18 mouse cellular contexts compared by ENCODE assay signal in genomic region chr3:144668949-144669348, GRCm38 (mm10). TPM values are rescaled to one million over a fixed set of nuclear protein-coding genes. Genes with fewer than 3 reads are reported as not detected.
DNase-seq lines count a peak whose midpoint lies in the region; ATAC-seq and TF ChIP-seq lines count a peak whose summit lies in the region.
"Had no signal": no experiment of that assay in that cellular context is flagged by ENCODE, and none has a peak within 500 bp of the region (broad histone marks: within the 10 kb centered on the region; RNA-seq: fewer than 3 reads in every experiment).

No protein-coding gene starts in this region.

- H3K9ac ChIP-seq in forebrain, postnatal 0 days: no peak overlapping the region
- peak overlapping the region; percentile 30; the same call in 1 of the 2 replicates for H3K9ac ChIP-seq in liver, embryonic 11.5 days (ENCODE audit: low read depth, low read length)
- H3K9ac ChIP-seq: intestine, embryonic 15.5 days; limb, embryonic 13.5 days had no signal

- H3K27me3 ChIP-seq in forebrain, postnatal 0 days (ENCODE audit: insufficient read depth, low read length): no peaks in the 10 kb centered on the region
- no peaks in the 10 kb centered on the region for H3K27me3 ChIP-seq in forebrain, embryonic 10.5 days (ENCODE audit: poor library complexity, severe bottlenecking)
- no peaks in the 10 kb centered on the region for H3K27me3 ChIP-seq in liver, embryonic 11.5 days (replicated peaks; ENCODE audit: control insufficient read depth, insufficient read depth, low read length)
- H3K27me3 ChIP-seq: intestine, embryonic 15.5 days; limb, embryonic 13.5 days had no signal

- TF ChIP-seq POLR2A in bone marrow macrophage, adult 2 months (IDR thresholded peaks at IDR 0.05; ENCODE audit: borderline replicate concordance, low read depth, low read length): no peak

- 0 out of 2 replicates have a peak overlapping the region, but pooled peaks have one; percentile 15 for H3K27ac ChIP-seq in forebrain, postnatal 0 days (ENCODE audit: low read depth, low read length)
- H3K27ac ChIP-seq in forebrain, embryonic 10.5 days: no peak overlapping the region
- peak overlapping the region; percentile 90 for H3K27ac ChIP-seq in liver, embryonic 11.5 days (ENCODE audit: low read depth, low read length)
- H3K27ac ChIP-seq in bone marrow macrophage, adult 2 months (ENCODE audit: insufficient read depth, low read depth, low read length): peak overlapping the region; percentile 29
- H3K27ac ChIP-seq: intestine, embryonic 15.5 days; limb, embryonic 13.5 days had no signal

- H3K4me3 ChIP-seq in forebrain, postnatal 0 days (ENCODE audit: low read depth, low read length): no peak overlapping the region
- H3K4me3 ChIP-seq in forebrain, embryonic 10.5 days: no peak overlapping the region
- H3K4me3 ChIP-seq in liver, embryonic 11.5 days (ENCODE audit: low read depth, low read length): no peak overlapping the region
- no peak overlapping the region for H3K4me3 ChIP-seq in bone marrow macrophage, adult 2 months (ENCODE audit: insufficient read depth, low read length)
- H3K4me3 ChIP-seq: intestine, embryonic 15.5 days; limb, embryonic 13.5 days had no signal

- peak; percentile 38 for DNase-seq in forebrain, postnatal 0 days
- DNase-seq in forebrain, embryonic 10.5 days (ENCODE audit: extremely low spot score, low spot score): no peak
- DNase-seq in liver, embryonic 11.5 days (ENCODE audit: low spot score): no peak
- DNase-seq in liver: no peak
- no peak for DNase-seq in left cerebral cortex, adult 8-10 months (ENCODE audit: low spot score in 2 of 2)
- no peak for DNase-seq in thymus, postnatal 36 days
- DNase-seq: adrenal gland, postnatal 14 days; cerebellum, adult 11-12 months; embryo, embryonic 11 days; kidney, postnatal 14 days; layer of hippocampus, postnatal 36 days; lung, postnatal 14 days; right cerebral cortex, postnatal 4 days; thymus, postnatal 25 days had no signal

- TF ChIP-seq CTCF in forebrain, postnatal 0 days (IDR thresholded peaks at IDR 0.05; ENCODE audit: low read depth): no peak
- TF ChIP-seq CTCF in bone marrow macrophage, adult 2 months (IDR thresholded peaks at IDR 0.05; ENCODE audit: low read depth, low read length): no peak

- no peak overlapping the region for H3K4me2 ChIP-seq in forebrain, postnatal 0 days (ENCODE audit: low read depth)
- peak overlapping the region; percentile 37; the same call in 1 of the 2 replicates for H3K4me2 ChIP-seq in liver, embryonic 11.5 days
- H3K4me2 ChIP-seq: intestine, embryonic 15.5 days; limb, embryonic 13.5 days had no signal

- WGBS in forebrain, postnatal 0 days: 52% methylated on average over 2 of the region's 2 CpGs
- 58% methylated on average over 2 of the region's 2 CpGs for WGBS in forebrain, embryonic 10.5 days
- WGBS in liver, embryonic 11.5 days: 83% methylated on average over 2 of the region's 2 CpGs

- peak; percentile 61; the same call in 1 of the 2 replicates for ATAC-seq in forebrain, postnatal 0 days
- ATAC-seq in liver, embryonic 11.5 days (replicated peaks; ENCODE audit: low FRiP score): no peak
- ATAC-seq in megakaryocyte-erythroid progenitor cell, adult 5-6 weeks (replicated peaks; ENCODE audit: low FRiP score, low TSS enrichment, poor library complexity, severe bottlenecking): 0 out of 2 replicates have a peak, but pooled peaks have one; percentile 0
- ATAC-seq: intestine, embryonic 15.5 days had no signal

- no peaks in the 10 kb centered on the region for H3K9me3 ChIP-seq in forebrain, postnatal 0 days (ENCODE audit: low read length)
- H3K9me3 ChIP-seq in forebrain, embryonic 10.5 days: no peaks in the 10 kb centered on the region
- H3K9me3 ChIP-seq in liver, embryonic 11.5 days (ENCODE audit: control insufficient read depth, low read length): no peaks in the 10 kb centered on the region
- H3K9me3 ChIP-seq: intestine, embryonic 15.5 days; limb, embryonic 13.5 days had no signal

- no peaks in the 10 kb centered on the region for H3K4me1 ChIP-seq in forebrain, postnatal 0 days (ENCODE audit: insufficient read depth)
- peaks cover 18% of the 10 kb centered on the region for H3K4me1 ChIP-seq in forebrain, embryonic 10.5 days
- H3K4me1 ChIP-seq in liver, embryonic 11.5 days (replicated peaks; ENCODE audit: control insufficient read depth, insufficient read depth, low read length): peaks cover 45% of the 10 kb centered on the region
- peaks cover 32% of the 10 kb centered on the region for H3K4me1 ChIP-seq in bone marrow macrophage, adult 2 months (ENCODE audit: control insufficient read depth, insufficient read depth, low read length)

- no peaks in the 10 kb centered on the region for H3K36me3 ChIP-seq in forebrain, postnatal 0 days (ENCODE audit: insufficient read depth)
- no peaks in the 10 kb centered on the region for H3K36me3 ChIP-seq in forebrain, embryonic 10.5 days (replicated peaks)
- no peaks in the 10 kb centered on the region for H3K36me3 ChIP-seq in liver, embryonic 11.5 days (ENCODE audit: control insufficient read depth, insufficient read depth, low read length)
- H3K36me3 ChIP-seq: intestine, embryonic 15.5 days; limb, embryonic 13.5 days had no signal

RNA-seq across cellular contexts. Expression of gene Sh3glb1, which starts 51.2 kb away (rescaled TPM):
- total RNA-seq in forebrain, postnatal 0 days (2014; rRNA removed): 103 and 118 TPM in 2 replicates
- 104 and 128 TPM in 2 replicates for polyA plus RNA-seq in forebrain, postnatal 0 days (2015; fragmentation: Nextera tagmentation; extraction: Ambion mirVana)
- 57.5 and 58.6 TPM in 2 replicates for polyA plus RNA-seq in forebrain, embryonic 10.5 days (2016; fragmentation: Nextera tagmentation; extraction: Ambion mirVana)
- polyA plus RNA-seq in liver, embryonic 11.5 days (2014; fragmentation: Nextera tagmentation; extraction: Ambion mirVana): 97.7 and 100 TPM in 2 replicates
- polyA plus RNA-seq in bone marrow macrophage, adult 2 months (2012; ENCODE audit: insufficient read depth, insufficient read length, missing spikeins): 346 and 350 TPM in 2 replicates
- 113 and 131 TPM in 2 replicates for total RNA-seq in megakaryocyte-erythroid progenitor cell, adult 5-6 weeks (2014; fragmentation: Nextera tagmentation)
- total RNA-seq in megakaryocyte-erythroid progenitor cell, adult 5-6 weeks (2017): 48.6 and 103 TPM in 2 replicates
- total RNA-seq in left cerebral cortex, adult 8-10 months (2022): 10 to 100 TPM; 62.2 to 67.4 (median 64.3) TPM
